Mouse (Mus musculus) mature B cell (primary cell): Measurements from ENCODE around the gene Tns3.
"Not testable (repeated sequence)": the region's sequence is repeated elsewhere in the genome, so short reads cannot be mapped to it uniquely, and the experiment has no call there.

ENCODE experiments used
- in situ Hi-C: fragments of 300-500 bp; cut with MboI; formaldehyde crosslinking; loops from 2 replicates; pipeline ENCODE4 v1.14.3; 2019

The Tns3 gene

DNA sequence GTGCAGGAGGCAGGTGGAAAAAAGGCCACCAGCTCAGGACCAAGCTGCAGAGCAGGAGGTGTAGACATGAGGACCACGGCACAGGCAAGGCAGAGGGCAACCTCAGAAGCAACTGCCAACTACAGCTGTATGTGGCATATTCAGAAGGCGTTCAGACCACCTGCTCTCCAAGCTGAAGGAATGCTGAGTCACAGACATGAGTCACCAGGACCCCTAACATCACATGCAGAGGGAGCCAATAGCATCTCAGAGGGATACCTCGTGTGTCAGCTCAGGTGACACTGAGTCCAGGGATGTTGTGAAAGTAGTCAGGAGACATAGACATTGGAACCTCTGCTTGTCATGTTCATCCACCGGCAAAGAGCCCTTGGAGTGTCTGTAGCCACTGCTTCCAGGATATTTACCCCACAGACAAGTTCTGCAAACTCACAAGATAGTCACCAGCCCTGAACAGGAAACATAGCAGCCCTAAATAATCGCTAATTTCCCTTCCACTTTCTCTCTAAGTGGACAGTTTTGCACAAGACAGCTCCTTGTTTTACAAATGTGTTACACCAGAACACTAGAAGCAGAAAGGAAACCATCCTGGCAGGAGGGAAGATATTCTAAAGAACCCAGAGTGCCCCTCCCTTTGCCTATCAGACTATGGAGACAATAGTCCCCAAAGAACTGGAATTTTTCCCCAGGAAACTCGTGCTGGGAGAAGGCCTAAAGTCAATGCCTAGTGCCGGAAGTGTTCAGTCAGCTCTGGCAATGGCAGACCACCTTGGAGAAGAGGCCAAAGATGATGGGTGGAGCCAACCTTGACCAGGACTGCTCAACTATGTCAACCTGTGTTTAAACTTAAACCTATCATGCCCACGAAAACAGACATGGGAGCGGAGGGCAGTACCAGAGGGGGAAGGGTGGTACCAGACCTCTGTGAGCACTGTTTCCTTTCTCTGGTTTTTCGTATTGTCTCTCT, 88.8 kb downstream of the Tns3 start:
- in situ Hi-C loops = no loop called here

DNA sequence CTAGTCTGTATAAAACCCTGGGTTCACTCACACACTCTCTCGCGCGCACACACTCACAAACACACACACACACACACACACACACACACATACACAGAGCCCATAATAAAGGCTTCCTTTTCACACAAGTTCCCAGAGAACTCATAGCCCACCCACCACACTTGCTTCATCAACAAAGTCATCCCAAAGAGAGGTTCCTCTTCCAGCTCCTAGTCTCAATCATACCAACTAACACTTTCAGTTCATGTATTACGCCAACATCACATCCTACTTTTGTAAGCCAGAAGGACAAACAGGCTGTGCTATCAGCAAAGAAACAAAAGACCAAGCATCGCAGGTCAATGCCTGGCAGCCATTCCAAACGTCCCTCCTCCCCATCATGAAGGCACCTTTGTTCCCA, 89.8 kb downstream of the Tns3 start:
- in situ Hi-C loops = no loop called here

DNA sequence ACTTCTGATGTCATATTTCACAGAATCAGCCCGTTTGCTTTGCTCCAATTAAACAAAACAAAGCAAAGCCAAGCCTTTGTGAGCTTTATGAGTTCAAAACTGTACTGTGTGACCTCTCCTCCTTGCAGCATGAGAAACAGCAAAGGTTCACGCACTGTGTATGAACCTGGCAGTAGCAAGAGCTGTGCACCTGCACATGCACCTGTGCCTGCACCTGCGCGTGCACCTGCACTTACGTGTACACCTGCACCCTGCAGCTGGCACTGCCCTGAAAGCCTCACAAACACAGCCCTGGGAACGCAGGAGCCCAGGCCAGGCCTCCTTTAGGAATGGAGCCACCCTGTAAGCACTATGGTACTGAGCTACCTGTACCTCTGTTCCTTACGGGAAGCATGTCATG, 91.6 kb downstream of the Tns3 start:
- in situ Hi-C loops = no loop called here

DNA sequence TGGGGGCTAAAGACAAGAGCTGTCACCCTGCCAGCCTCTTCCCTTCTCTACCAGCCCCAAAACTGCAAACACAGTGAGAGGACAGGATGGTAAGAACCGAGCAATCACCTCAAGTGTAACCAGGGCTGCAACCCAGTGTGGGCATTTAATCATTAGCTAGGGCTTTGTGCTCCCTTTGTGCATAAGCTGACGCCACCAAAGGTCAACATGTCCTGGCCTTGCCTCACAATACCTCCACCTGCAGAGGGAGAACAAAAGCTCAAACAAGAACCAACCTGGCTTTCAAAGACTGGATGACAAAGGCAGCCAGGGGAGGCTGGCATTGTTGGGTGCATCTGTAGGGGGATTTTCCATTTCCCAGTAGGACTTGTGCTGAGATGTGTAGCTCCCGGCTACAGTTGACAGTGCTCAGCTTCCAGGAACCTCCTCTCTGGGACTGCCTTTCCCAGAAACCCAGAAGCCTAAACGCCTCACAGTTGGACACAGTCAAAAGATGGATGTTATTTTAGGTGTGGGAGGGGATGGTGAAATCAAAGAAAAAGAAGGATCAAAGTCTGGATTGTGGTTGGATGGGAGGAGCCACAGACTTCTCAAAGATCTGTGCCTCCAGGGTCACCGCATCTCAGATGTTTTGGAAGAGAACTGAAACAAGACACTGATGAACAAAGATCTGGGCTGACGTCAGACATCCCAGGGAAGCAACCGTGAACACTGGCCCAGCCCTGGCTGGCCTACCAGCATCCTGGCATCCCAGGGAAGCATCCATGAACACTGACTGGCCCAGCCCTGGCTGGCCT, 94.9 kb downstream of the Tns3 start:
- in situ Hi-C loops = no loop called here

DNA sequence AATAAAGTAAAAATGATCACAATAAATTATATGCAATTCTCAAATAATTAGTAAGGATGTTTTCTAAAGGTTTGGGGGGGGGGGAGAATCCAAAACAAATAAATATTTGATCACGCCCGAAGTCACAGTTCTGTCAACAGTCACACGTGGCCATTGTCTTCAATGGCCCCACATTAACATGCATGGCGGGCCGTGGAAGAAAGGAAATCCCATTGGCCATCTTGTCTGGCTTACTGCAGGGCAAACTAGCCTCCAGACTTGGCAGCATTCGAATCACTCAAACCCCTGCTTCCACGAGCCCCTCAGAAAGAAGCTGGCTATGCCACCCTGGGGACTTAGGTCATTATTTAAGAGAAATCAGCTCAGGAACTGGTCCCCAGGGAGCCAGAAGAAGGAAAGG, 95.5 kb downstream of the Tns3 start:
- in situ Hi-C loops = no loop called here

DNA sequence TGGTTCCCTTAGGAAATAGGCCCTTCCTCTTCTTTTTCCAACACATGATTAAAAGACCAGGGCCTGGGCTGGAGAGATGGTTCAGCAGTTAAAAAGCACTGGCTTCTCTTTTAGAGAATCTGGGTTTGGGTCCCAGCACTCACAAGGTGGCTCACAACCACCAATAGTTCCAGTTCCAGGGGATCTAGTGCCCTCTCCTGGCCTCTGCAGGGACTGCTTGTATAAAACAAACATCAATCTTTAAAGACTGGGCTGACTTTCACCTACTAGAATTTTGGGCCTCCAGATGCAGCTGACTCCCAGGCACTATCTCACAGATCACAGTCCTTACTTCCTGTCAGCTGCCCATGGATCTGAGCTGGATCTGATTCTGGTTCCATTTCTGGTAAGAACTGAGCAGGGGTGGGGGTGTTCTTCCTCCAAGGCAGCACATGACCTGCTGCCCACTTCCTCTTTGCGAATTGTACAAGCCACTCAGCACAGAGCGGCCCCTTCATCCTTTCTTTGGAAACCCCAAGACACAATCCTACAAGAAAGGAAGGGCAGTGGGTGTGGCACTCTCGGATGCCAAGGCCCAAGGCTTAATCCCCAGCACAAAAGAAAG, 98.0 kb downstream of the Tns3 start:
- in situ Hi-C loops = no loop called here

DNA sequence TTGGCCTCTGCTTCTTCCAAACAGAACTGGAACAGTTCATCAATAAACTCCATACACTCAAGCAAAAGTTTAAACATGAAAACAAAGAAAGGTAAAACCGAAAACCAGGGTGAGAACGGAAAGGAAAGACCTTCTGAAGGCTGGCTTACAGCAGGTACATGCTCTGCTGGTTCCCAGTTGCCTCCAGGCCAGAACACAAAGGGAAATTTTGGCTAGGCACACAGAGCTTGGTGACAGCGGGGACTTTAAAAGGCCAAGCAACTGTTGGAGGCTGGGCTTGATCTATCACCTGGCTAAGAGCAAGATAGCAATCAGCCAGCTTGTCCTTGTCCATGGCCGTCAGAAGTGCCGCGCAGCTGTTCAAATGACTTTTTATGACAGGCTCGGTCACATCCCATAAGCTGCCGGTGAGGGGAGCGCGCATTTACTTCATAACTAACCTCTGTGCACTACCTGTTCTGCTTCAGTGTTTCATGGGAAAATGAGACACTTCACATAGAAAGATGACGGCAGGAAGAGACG, 105.5 kb downstream of the Tns3 start:
- in situ Hi-C loops = no loop called here

DNA sequence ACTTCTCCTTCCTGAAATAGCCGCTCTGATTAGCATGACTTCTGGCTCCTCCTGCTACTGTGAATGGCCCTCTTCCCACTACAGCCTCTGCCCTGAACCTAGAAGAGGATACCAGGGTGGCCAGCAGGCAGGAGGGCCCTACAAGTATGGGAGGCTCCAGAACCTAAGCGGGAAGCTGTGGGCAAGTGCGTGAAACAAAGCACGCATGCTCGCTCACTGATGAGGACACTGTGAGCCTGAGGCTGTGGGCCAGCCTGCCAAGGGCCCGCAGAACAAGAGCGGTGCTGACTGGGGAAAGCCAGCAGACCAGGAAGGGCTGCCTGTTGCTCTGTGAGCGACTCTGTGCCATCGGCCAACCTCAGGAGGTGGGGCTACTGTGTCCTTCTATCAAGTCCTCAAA, 106.1 kb downstream of the Tns3 start:
- in situ Hi-C loops = no loop called here

DNA sequence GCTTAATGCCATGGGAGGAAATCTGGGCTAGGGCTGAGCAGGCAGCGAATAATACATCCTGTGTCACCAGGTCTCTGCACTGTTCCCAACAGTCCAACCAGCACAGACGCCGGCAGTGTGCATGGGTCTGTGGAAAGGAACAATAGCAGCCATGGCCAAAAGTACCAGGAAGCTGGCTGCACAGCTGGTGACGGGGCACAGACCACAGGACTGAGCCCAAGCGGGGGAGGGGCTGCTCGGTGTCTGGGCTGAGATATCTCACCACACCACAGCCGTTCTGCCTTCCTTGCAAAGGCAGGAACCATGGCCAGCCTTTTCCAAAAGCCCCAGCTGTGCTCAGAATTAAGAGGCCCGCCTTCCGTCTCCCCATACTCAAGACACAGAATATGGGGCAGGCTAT, 107.3 kb downstream of the Tns3 start:
- in situ Hi-C loops = no loop called here

DNA sequence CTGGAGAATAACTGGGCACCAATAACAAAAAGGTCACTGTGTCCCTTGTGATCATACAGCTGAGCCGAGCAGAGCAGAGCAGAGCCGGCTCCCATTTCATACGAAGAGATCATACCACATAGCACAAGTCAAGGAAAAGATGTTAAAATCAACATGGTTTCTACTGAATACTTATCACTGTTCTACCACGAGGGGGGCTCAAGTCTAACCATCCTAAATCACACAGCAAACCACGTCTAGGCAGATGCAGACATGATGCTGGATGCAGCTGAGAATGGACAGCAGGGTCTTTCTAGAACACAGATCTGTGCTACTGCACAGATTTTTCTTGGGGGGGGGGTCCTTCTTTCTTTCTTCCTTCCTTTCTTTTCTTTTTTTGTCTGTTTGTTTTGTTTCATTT, 112.6 kb downstream of the Tns3 start:
- in situ Hi-C loops = no loop called here

DNA sequence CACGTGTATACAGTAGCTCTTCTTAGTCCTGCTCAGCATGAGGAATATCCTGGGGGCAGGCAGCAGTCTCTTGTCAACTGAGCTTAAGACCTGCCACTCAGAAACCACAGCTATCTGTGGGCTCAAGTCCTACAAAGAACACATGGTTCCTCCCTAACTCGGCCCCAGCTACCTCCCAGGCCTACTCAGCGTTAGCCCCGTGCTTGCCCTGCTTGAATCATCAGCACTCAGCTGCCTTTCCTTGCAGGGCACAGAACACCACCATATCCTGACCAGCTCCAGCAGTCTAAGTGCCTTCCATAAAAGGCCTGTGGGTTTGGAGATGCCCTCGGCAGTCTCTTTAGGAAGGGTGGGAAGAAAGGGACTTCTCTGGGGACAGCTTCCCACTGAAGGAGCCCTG, 116.7 kb downstream of the Tns3 start:
- in situ Hi-C loops = no loop called here

DNA sequence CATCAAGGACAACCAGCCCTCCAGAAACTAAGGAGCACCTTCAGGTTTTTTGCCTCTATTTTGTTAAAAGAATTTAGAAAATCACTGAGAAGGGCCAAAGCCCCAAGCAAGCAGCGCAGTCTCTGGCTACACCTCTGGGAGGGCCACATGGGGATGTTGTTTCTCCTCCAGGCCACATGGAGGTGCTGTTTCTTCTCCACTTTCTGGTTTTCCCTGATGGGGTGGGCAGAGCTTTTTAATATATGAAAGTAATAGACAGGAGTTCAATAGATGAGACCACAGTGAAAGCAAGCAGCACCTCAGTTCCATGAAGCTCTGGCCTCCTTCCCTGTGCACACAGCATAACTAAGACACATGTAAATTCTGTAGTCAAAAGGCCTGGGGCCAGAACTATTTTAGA, 118.5 kb downstream of the Tns3 start:
- in situ Hi-C loops = no loop called here

DNA sequence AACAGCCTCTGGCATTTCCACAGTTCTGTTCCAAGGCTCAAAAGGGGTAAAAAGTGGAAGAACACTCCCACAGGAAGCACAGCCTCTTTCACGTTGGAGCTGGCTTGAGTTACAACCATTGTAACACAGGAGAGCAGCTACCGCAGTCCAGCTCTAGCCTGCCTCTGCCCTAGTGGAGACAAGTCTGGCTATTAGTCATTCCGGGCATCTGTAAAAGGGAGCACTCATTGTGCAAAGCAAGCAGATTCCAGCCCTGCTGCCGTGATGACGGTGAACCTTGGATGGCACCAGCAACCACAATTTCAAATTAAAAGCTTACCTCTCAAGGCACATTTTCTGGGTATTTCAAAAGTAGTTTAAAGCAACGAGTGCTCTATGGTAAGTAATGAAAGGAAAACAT, 120.0 kb downstream of the Tns3 start:
- in situ Hi-C loops = no loop called here

DNA sequence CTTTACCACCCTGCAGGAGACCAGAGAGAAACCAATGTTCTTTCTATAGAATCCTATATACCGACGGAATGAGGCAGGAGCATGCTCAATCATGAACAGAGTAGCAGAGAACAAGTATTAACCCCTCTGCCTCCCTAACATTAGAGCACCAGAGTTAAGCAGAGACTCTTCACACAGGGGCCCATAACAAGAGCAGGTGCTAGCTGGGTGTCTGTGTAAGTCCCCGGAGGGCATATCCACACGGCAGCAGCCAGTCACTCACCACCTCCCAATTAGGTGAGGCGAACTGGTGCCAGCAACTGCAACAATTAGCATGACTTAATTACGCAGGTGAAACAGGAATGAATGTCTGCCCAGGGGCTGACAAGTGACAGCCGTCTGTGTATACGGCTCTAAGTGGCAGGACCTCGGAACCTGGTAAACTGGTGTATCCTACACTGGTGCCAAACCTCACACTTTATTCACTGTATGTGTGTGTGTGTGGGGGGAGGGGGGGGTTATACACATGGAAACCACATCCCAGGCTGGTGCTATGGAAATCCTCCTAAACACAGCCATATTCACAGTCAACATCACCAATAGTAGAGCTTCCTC, 123.0 kb downstream of the Tns3 start:
- in situ Hi-C loops = no loop called here

DNA sequence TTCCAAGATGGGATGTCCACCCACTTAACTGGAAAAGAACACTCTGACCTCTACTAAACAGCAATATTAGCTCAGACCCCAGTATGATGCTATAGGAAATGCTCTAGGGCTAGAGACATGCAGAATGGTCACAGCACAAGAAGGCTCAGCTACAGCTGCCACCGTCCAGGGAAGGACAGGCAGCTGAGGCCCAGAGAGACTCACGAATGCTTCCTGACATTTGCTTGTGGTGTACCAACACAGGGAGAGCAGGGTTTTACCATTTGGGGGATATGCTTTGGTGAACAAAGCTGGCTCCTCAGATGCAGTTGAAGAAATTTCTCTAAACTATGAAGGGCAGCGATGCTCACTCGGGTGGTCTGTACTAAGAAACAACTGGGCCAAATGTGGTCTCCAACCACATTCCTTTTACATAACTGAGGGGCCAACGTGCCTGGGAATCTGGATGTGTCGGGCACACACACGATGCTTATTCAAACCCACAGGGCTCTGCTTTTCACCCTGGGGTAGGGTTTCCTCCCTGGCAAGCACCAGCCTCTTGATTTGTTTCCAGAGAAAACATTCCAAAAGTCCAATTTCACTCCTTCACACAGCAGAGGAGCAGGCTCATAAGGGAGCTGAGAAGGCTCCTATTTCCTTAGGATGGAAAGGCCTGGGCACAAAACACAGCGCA, 124.6 kb downstream of the Tns3 start:
- in situ Hi-C loops = loop anchor here (5.0 kb wide), 1 partner anchor 318 kb away; no protein-coding TSS in a partner anchor

DNA sequence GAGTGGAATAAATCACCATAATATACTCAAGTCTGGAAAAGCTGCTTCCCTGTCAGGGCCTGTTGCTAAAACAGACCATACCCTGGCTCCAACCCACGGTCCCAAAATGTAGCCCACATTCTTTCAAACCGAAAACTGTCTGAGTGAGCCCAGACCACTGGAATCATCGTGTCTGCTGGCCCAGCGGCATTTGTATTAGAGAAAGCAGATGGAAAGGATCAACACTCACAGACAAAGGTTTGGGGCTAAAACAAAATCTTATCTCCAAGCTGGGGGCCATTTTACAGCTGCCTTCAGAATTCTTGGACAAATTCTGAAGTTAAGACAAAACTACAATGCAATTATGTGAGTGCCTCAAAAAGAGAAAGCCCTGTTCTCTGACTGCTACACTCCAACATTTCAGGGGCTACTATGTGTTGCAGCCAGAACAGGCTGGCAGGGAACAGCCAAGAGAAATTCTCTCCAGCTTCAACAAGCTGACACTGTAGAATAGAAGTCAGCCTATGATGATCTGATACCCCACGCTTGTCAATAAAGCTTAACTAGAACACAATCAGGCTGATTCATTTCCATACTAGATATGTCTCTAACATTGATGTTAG, 127.2 kb downstream of the Tns3 start:
- in situ Hi-C loops = loop anchor here (5.0 kb wide), 1 partner anchor 320 kb away; no protein-coding TSS in a partner anchor

DNA sequence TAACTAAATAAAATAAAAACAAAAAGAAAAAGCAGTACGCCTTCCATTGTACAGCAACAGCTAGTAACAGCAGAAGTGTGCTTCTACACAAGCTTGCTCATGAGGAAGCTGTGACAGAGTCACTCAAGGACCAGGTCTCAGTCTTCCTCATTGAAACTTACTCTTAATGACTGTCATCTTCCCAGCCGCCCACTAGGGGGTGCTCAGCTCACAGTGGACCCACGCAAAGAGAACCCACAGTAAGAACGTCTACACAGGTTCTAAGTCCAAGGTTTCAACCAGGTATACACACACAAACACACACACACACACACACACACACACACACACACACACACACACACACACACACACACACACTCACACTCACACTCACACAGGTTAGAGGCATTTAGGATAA, 129.4 kb downstream of the Tns3 start:
- in situ Hi-C loops = loop anchor here (5.0 kb wide), 1 partner anchor 322 kb away; no protein-coding TSS in a partner anchor

DNA sequence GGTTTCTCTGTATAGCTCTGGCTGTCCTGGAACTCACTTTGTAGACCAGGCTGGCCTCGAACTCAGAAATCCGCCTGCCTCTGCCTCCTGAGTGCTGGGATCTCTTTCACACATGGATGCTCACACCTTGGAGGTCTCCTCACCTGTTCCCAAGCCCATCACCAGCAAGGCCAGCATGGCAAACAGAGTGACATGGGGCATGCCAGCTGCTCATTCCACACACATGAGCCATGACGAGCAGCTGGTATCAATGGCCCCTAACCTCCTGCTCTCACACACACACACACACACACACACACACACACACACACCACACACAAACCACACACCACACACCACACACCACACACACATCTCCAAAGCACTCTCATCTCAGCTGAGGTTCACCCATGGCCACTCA, 131.6 kb downstream of the Tns3 start:
- in situ Hi-C loops = not testable (repeated sequence)

DNA sequence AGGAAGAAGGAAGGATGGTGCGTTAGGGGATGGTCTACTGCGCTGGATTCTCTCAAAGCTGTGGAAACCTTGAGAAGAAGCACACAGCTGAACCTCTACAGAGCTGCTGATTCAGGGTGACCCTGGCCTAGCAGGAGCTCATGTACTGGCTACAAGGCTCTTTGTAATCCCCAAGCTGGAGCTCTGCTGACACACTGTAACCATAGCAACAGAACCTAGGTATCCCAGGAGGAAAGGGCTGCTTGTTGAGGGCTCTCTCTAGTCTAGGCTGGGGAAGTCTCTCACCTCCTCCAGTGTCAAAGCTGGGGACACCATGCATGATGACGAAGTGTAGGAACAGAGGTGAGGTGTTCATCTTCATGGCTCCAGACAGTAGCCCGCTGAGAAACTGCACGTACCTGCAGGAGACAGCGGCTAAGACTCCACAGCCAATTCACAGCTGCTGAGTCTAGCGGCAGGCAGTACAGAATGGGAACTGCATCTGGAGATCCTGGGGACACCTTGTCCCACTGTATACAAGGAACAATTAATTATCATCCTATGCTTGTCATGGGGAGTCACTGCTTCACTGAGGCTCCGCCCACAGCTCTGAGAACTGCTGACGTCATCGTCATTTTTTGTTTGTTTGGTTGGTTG, 132.1 kb downstream of the Tns3 start:
- in situ Hi-C loops = no loop called here

DNA sequence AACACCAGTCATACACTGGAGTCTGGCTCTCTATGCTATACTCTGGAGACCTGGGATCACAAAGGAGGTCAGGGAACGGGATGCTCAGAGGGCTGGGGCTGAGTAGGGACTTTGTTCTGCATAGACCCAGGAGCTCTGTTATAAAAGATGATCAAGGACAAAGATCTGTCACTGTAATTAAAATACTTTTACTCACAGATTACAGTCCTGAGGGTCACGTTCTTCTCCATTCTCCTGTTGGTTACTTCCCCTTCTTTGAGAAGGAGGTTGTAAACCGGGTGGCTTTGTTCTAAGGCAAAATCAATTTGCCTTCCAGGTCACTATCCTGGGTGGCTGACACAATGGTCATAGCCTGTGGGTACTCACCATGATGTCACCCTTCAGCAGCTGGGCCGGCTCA, 133.8 kb downstream of the Tns3 start:
- in situ Hi-C loops = no loop called here
